Mouse (Mus musculus) limb, embryonic 10.5 days (tissue): Measurements from ENCODE around the gene Tada3. TPM values are rescaled to one million over a fixed set of nuclear protein-coding genes. Genes with fewer than 3 reads are reported as not detected.
A peak's percentile ranks its signal among the peaks of the same experiment; 100 is the strongest.
"Not testable (repeated sequence)": the region's sequence is repeated elsewhere in the genome, so short reads cannot be mapped to it uniquely, and the experiment has no call there.

ENCODE experiments used
- DNase-seq: peaks from one replicate; pipeline ENCODE4 v3.0.0-alpha.2; 2017; ENCODE audit warnings: low spot score
- H3K27ac ChIP-seq: fragments of 300-500 bp; sonication (generic); 2 replicates; pipeline ENCODE4 v1.5.1; 2016; ENCODE audit warnings: mild to moderate bottlenecking
- H3K27me3 ChIP-seq: fragments of 300-500 bp; sonication (generic); 2 replicates; pipeline ENCODE4 v1.6.1; 2016; ENCODE audit warnings: low read depth, mild to moderate bottlenecking; ENCODE audit not compliant: poor library complexity, severe bottlenecking
- H3K36me3 ChIP-seq: fragments of 300-500 bp; sonication (generic); 2 replicates; pipeline ENCODE4 v1.6.1; 2016; ENCODE audit warnings: mild to moderate bottlenecking, moderate library complexity
- H3K4me1 ChIP-seq: fragments of 300-500 bp; sonication (generic); 2 replicates; pipeline ENCODE4 v1.6.1; 2016
- H3K4me3 ChIP-seq: fragments of 300-500 bp; sonication (generic); 2 replicates; pipeline ENCODE4 v1.5.1; 2016; ENCODE audit warnings: mild to moderate bottlenecking, moderate library complexity
- H3K9me3 ChIP-seq: fragments of 300-500 bp; sonication (generic); replicated peaks from 2 replicates; pipeline ENCODE4 v1.6.1; 2016; ENCODE audit warnings: mild to moderate bottlenecking
- WGBS: fragments of 180-500 bp; shearing (Covaris S2); methylation state at CpG from one replicate; pipeline ENCODE4 v1.1.7; 2016; 5-methylcytosine and 5-hydroxymethylcytosine counted together
- polyA plus RNA-seq: library from polyadenylated mRNA; unstranded; fragments of >200 nt; fragmentation: Nextera tagmentation; extraction: Ambion mirVana; gene quantifications from 2 replicates; pipeline ENCODE4 v1.2.1, GENCODE M21; 2016

The Tada3 gene
- polyA plus RNA-seq, 1 experiment from 2014 or later, result 53.4 TPM

DNA sequence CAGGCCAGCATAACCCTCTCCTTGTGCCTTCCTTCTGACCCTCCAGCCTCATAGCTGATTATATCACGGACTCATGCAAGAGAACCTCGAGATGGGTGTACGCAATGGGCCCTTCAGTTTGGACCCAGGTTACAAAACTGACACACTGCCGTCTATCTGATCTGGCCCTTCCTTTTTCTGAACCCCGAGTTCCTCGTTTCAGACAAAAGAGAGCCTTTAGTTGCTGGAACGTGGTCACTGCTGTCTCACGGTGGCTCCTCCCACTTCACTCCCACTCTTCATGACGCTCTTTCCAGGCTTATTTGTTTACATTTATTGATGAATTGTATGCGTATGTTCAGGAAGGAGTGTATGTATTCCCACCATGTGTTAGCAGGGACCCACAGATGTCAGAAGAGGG lies 26.0 kb downstream of the Tada3 start:
- no peak for DNase-seq
- 72% methylated on average over 10 of the region's 10 CpGs for WGBS
- no peaks in the 10 kb centered on the region for H3K9me3 ChIP-seq
- no peaks in the 10 kb centered on the region for H3K27me3 ChIP-seq
- no peaks in the 10 kb centered on the region for H3K4me1 ChIP-seq
- H3K36me3 ChIP-seq, result no peaks in the 10 kb centered on the region
- no peak overlapping the region for H3K27ac ChIP-seq
- no peak overlapping the region for H3K4me3 ChIP-seq

DNA sequence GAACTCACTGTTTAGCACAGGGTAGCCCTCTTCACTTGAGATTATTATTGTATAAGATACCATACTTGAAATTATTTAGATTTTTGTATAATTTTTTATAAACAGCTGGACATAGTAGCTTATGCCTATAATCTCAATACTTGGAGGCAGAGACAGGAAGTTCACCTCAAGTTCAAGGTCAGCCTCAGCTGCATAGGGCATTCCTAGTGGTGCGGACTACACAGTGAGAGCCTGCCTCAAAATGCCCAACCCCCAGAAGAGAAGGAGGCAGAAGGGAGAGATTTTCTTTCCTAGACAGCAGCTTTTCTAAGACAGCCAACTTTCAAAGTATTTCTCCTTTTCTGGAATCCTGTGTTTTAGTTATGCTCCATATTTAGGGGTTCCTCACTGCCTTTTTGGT lies 26.5 kb downstream of the Tada3 start:
- Histone ChIP-seq H3K27me3 (no peaks in the 10 kb centered on the region), H3K4me3 (no peak overlapping the region), H3K36me3 (no peaks in the 10 kb centered on the region), H3K4me1 (no peaks in the 10 kb centered on the region), H3K9me3 (no peaks in the 10 kb centered on the region), H3K27ac (no peak overlapping the region)
- no peak for DNase-seq
- WGBS, result 91% methylated on average over 1 of the region's 1 CpGs

DNA sequence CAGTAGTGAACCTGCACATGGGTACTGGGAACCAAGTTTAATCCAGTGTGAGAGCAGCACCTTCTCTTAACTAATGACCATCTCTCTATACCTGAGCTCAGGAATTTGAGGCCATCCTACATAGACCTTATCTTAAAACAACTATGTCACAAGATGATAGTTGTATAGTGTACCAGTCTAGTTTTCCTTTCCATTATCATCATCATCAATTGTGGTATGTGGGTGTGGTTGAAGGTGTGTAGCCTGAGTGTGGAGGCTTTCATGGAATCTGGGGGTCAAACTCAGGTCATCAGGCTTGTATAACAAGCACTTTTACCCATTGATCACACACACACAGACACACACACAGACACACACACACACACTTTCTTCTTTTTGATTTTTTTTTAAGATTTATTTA lies 27.1 kb downstream of the Tada3 start:
- H3K36me3 ChIP-seq, result no peaks in the 10 kb centered on the region
- no peak for DNase-seq

DNA sequence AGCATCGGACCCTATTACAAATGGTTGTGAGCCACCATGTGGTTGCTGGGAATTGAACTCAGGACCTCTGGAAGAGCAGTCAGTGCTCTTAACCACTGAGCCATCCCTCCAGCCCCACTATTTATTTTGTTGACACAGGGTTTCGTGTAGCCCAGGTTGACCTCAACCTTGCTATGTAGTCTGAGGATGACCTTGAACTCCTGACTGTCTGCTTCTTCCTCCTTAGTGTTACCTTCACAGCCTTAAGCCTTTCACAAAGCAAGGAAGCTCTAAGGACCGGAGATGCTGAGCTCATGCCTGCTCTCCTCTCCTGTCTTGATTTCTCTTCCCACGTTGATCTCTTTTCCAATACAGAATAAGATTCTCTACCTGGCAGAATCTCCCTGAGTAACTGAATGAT lies 30.8 kb downstream of the Tada3 start:
- no peaks in the 10 kb centered on the region for H3K36me3 ChIP-seq
- peaks cover 26% of the 10 kb centered on the region for H3K4me1 ChIP-seq
- no peak overlapping the region for H3K4me3 ChIP-seq
- H3K27me3 ChIP-seq, result no peaks in the 10 kb centered on the region
- no peaks in the 10 kb centered on the region for H3K9me3 ChIP-seq
- no peak overlapping the region for H3K27ac ChIP-seq
- 83% methylated on average over 4 of the region's 4 CpGs for WGBS
- DNase-seq, result no peak

More for the DNA sequence above, 27.1 kb downstream of the Tada3 start:
- Histone ChIP-seq H3K27me3 (no peaks in the 10 kb centered on the region), H3K4me3 (no peak overlapping the region), H3K4me1 (no peaks in the 10 kb centered on the region), H3K27ac (no peak overlapping the region), H3K9me3 (no peaks in the 10 kb centered on the region)

DNA sequence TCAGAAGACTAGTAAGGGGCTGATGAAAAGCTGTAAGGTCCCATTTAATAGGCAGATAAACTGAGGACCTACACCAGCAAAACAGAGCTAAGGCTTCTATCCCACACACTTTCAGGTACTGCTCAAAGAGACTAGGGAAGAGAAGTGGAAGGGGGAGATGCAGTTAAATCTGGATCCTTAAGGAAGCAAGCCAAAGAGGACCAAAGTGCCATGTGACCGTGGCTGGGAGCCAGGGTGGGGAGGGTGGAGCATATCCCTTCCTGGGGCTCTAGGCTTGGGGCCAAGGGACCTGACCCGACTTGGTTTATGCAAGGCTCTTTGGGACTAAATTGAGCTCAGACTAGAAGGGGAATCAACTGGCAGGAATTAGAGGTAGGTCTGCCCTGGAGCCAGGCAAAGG lies 33.4 kb downstream of the Tada3 start:
- peak overlapping the region; percentile 62 for H3K4me3 ChIP-seq

DNA sequence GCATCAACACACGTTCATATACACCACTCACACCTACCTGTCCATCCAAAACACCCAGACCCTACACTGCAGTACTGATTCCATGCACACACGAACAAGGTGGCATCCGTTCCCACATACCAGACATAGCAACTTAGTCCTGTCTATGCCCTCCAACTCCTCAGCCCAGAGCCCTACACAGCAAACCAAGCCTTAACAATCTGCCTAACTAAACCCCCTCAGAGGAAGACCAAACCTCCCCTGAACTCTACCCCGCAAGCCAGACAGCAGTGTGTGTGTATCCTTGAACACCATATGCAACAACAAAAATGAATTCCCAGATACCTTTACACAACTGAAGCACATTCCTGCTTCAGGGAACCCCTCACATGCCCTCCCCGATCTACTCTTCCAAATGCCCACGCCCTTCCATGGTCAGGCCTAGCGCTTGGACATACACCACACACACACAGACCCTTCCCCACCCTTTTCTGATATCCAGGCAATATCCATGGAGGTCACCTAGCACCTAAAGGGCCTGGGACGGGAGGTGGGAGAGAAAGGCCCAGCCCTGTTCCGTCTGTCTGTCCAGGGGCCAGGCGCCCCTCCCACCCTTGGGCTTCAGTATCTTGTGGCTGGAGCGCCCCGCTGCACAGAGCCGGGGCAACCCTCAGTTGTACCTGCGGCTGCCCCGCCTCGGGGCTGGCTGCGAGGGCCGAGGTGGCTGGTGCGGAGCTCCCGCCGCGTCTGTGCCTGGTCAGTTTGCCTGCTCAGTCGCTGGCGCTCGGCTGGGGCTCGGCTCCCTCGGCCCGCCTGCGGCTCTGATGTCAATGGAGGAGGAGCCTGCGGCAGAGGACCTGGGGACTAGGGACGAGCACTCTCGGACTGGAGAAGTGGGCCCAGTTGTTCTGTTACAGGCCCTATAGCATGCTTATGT lies 34.2 kb downstream of the Tada3 start, which contains the start of gene Camk1:
TSS of gene Camk1 (minus strand) at position 808 of the 916 bp plus-strand sequence.
- peak; percentile 74 for DNase-seq
- Histone ChIP-seq H3K36me3 (peaks cover 20% of the 10 kb centered on the region; the same call in 1 of the 2 replicates), H3K4me3 (peak within 1 kb of the TSS; percentile 62), H3K27me3 (no peaks in the 10 kb centered on the region), H3K4me1 (peaks cover 41% of the 10 kb centered on the region), H3K27ac (peak within 1 kb of the TSS; percentile 88), H3K9me3 (no peaks in the 10 kb centered on the region)
- 17% methylated on average over 32 of the region's 32 CpGs for WGBS

More for the DNA sequence above, 33.4 kb downstream of the Tada3 start:
- Histone ChIP-seq H3K4me1 (peaks cover 40% of the 10 kb centered on the region), H3K27ac (peak overlapping the region; percentile 88), H3K27me3 (no peaks in the 10 kb centered on the region), H3K9me3 (no peaks in the 10 kb centered on the region), H3K36me3 (peaks cover 12% of the 10 kb centered on the region; the same call in 1 of the 2 replicates)
- 64% methylated on average over 2 of the region's 2 CpGs for WGBS
- no peak for DNase-seq

DNA sequence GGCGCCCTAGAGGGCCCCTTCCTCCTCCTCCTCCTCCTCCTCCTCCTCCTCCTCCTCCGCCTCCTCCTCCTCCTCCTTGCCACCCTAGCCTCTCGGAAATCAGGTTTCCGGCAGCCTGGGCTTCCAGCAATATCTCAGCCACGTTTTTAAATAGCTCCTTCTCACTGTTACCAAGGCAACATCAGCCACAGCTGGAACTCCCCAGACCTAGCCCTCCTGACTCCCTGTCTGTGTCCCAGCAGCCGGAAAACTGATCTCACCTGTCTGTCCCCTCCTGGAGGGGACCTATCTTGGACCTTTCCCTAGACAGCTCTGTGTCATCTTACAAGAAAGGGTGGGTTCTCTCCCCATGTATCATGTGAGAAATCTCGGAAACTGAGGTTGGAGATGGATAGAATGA lies 35.4 kb downstream of the Tada3 start:
- Histone ChIP-seq H3K36me3 (peaks cover 31% of the 10 kb centered on the region), H3K27me3 (no peaks in the 10 kb centered on the region), H3K4me1 (peaks cover 41% of the 10 kb centered on the region), H3K27ac (0 out of 2 replicates have a peak overlapping the region, but pooled peaks have one; percentile 32), H3K9me3 (no peaks in the 10 kb centered on the region), H3K4me3 (no peak overlapping the region)
- no peak for DNase-seq
- WGBS, result 51% methylated on average over 4 of the region's 7 CpGs

DNA sequence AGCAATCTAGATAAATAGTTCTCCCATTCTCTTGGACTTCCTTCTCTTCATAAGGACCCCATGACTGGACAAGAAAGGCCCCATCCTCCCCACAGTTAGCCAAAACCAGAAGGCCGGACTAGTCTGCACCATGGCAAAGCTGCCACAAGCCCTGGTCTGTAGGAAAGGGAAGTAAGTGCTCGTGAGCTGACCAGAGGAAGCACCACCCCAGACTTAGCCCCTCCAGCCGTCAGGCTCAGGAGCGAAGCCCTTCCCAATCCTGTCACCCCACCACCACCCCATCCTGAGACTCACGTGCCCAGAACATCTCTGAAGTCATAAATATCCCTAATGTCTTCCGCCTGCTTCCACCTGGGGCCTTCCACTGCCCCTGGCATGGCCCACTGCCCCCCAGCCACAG lies 36.1 kb downstream of the Tada3 start:
- peaks cover 41% of the 10 kb centered on the region for H3K4me1 ChIP-seq
- WGBS, result 83% methylated on average over 6 of the region's 6 CpGs
- H3K4me3 ChIP-seq, result no peak overlapping the region
- peaks cover 35% of the 10 kb centered on the region for H3K36me3 ChIP-seq
- no peaks in the 10 kb centered on the region for H3K9me3 ChIP-seq
- H3K27ac ChIP-seq, result 0 out of 2 replicates have a peak overlapping the region, but pooled peaks have one; percentile 3
- H3K27me3 ChIP-seq, result no peaks in the 10 kb centered on the region
- DNase-seq, result no peak

DNA sequence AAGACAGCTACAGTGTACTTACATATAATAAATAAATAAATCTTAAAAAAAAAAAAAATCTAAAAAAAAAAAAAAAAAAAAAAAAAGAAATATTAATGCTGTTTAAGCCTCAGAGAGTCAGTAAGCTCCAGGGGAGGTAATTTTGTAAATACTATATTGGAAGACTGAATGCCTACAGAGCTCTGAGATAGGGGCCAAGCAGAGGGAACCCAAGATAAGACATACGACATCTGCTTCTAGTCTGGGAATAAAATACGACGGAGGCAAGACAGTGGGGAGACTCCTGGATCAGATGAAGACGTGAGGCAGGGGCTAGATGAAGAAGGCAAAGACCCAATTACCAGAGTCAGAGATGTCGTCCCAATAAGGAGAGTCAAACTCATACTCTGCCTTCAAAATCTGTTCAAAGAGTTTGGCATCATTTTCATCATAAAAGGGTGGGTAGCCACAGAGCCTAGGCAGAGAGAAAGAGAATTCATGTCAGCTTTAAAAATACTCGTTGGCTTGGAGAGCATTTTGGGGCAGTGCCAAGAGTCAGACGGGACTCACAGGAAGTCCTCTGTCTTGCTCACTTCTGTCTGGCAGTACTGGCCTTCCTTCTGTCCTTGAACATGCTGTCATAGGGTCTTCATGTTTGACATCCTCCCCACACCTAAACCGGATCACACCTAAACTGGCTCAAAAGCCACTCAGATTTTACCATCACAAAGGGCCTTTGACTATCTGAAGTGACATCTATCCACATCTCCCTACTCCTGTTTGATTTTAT lies 40.6 kb downstream of the Tada3 start:
- H3K27me3 ChIP-seq, result no peaks in the 10 kb centered on the region
- H3K36me3 ChIP-seq, result peaks cover 79% of the 10 kb centered on the region
- no peak overlapping the region for H3K4me3 ChIP-seq
- 77% methylated on average over 8 of the region's 8 CpGs for WGBS
- peaks cover 16% of the 10 kb centered on the region for H3K4me1 ChIP-seq
- no peak for DNase-seq
- no peak overlapping the region for H3K27ac ChIP-seq
- H3K9me3 ChIP-seq, result no peaks in the 10 kb centered on the region

DNA sequence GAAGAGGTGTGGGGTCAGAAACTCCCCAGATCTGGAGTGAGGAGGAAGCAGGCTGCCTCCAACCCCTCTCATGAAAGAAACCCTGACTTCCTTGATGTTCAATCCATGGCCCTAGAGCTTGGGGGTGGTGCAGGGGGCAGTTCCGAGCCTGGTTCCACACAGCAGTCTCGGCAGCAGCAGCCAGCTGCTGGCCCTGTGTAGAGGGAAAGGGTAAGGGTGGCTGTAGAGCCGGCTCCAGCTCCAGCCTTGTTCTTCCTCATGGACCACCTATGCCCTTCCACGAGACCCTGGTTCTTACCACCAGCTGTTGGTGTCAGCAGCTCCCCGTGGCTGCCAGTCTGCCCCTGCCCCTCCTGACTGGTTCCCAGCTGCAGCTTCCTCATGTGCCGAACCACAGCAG lies 43.5 kb downstream of the Tada3 start:
- H3K4me1 ChIP-seq, result no peaks in the 10 kb centered on the region
- H3K4me3 ChIP-seq, result no peak overlapping the region
- no peaks in the 10 kb centered on the region for H3K9me3 ChIP-seq
- peaks cover 86% of the 10 kb centered on the region for H3K36me3 ChIP-seq
- H3K27ac ChIP-seq, result no peak overlapping the region
- 81% methylated on average over 6 of the region's 6 CpGs for WGBS
- no peak for DNase-seq
- H3K27me3 ChIP-seq, result no peaks in the 10 kb centered on the region

DNA sequence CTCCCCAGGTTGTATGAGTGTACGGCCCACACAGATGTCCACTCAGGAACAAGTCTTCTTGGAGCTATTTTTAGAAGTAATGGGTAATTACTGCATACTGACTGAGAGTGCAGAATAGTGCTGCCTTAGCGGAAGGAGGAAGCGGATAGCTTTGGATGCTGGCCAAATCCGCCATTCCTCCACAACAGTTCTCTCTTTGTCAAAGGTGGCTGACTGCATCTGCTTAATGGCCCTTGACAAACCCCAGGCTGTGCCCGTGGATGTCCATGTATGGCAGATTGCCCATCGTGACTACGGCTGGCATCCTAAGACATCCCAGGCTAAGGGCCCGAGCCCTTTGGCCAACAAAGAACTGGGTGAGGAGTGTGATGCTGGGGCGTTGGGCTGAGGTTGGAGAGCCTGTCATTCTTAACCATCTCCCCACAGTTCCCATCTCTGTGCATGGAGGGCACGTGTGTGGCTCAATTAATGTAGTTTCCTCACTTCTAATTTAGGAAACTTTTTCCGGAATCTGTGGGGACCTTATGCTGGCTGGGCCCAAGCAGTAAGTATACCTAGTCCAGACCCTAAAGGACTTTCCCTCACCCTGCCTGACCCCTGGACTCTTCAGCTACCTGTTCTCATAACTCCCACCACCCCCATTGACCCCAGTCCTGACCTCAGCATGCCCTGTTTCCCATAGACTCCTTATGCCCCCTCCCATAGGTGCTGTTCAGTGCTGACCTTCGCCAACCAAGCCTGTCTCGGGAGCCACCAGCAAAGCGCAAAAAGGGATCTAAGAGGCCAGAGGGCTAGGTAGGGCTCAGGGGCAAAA lies 44.3 kb downstream of the Tada3 start:
- 0 out of 2 replicates have a peak, but pooled peaks cover under 1% of the 10 kb centered on the region for H3K4me1 ChIP-seq
- H3K27me3 ChIP-seq, result no peaks in the 10 kb centered on the region
- H3K36me3 ChIP-seq, result peaks cover 86% of the 10 kb centered on the region
- DNase-seq, result no peak
- H3K4me3 ChIP-seq, result no peak overlapping the region
- H3K9me3 ChIP-seq, result no peaks in the 10 kb centered on the region
- no peak overlapping the region for H3K27ac ChIP-seq
- WGBS, result 90% methylated on average over 14 of the region's 14 CpGs

DNA sequence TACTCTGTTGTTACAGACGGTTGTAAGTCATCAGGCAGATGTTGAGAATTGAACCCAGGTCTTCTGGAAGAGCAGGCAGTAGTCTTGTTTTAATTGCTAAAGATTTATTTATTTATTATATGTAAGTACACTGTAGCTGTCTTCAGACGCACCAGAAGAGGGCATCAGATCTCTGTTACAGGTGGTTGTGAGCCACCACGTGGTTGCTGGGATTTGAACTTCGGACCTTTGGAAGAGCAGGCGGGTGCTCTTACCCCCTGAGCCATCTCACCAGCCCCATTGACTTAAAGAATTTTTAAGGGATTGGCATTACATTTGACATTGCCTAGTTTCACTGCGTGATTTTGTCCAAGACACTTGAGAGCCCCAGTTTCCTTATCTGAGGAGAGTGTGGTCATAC lies 44.9 kb downstream of the Tada3 start:
- H3K27me3 ChIP-seq, H3K4me3 ChIP-seq, DNase-seq, H3K4me1 ChIP-seq, H3K9me3 ChIP-seq, H3K27ac ChIP-seq: not testable (repeated sequence)
- peaks cover 82% of the 10 kb centered on the region for H3K36me3 ChIP-seq
- WGBS, result 75% methylated on average over 6 of the region's 6 CpGs
